Mouse (Mus musculus) lung, postnatal 25 days (tissue): ENCODE results near the gene Cnnm2.
A peak's percentile ranks its signal among the peaks of the same experiment; 100 is the strongest.
"Not testable (repeated sequence)": the region's sequence is repeated elsewhere in the genome, so short reads cannot be mapped to it uniquely, and the experiment has no call there.

Experiments used
- DNase-seq: peaks from one replicate; pipeline ENCODE4 v3.0.0; 2022; ENCODE audit warnings: low spot score

The Cnnm2 gene

DNA sequence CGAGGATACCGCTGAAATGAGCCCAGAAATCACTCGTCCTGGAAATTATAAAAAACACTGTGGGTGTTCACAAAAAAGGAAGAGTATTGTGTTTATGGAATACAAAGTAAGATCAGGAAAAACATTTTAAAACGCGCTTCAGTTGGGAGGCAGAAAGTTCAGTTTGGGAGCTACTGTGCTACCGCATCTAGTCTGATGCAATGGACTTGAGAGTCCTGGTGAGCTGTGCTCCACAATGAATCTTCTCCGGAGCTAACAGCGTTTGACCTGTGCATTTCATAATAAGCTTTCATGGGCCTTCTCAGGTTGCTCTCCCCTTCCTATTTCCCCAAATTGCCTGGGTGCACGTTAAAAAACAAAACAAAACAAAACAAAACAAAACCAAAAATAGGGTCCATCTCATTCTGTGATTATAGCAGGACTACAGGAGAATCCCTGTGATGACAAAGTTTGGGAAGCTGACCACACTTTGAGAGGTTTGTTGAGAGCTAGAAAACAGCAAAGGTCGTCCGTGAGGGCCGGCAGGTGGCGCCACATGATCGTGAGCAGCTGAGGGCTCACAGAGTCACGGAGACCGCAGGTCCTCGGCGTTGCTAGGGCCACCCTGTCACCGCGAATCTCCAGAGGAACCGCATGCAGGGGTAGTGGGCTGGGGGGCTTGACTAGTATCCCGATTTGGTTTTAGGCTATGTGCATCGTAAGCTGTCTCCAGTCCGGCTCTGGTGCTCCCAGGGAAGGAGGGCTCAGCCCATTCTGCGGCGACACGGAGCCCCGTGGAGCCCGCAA lies 828 bp upstream of the Cnnm2 start:
- peak; percentile 89 for DNase-seq

DNA sequence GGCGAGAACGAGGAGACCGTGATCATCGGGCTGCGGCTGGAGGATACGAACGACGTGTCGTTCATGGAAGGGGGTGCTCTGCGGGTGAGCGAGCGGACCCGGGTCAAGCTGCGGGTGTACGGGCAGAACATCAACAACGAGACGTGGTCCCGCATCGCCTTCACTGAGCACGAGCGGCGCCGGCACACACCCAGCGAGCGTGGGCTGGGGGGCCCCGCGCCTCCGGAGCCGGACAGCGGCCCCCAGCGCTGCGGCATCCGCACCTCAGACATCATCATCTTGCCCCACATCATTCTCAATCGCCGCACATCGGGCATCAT lies 535 bp downstream of the Cnnm2 start:
- DNase-seq, result no peak

DNA sequence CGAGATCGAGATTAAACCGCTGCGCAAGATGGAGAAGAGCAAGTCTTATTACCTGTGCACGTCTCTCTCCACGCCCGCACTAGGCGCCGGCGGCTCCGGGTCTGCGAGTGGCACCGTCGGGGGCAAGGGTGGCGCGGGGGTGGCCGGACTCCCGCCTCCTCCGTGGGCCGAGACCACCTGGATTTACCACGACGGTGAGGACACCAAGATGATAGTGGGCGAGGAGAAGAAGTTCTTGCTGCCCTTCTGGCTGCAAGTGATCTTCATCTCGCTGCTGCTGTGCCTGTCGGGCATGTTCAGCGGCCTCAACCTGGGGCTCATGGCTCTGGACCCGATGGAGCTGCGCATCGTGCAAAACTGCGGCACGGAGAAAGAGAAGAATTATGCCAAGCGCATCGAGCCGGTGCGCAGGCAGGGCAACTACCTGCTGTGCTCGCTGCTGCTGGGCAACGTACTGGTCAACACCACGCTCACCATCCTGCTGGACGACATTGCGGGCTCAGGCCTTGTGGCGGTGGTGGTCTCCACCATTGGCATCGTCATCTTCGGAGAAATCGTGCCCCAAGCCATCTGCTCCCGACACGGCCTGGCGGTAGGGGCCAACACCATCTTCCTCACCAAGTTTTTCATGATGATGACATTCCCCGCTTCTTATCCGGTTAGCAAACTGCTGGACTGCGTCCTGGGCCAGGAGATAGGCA lies 1.0 kb downstream of the Cnnm2 start:
- DNase-seq, result no peak

DNA sequence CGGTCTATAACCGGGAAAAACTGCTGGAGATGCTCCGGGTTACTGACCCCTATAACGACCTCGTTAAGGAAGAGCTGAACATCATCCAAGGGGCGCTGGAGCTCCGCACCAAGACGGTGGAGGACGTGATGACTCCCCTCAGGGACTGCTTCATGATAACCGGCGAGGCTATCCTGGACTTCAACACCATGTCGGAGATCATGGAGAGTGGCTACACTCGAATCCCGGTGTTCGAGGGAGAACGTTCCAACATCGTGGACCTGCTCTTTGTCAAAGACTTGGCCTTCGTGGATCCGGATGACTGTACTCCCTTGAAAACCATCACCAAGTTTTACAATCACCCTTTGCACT lies 1.6 kb downstream of the Cnnm2 start:
- no peak for DNase-seq

DNA sequence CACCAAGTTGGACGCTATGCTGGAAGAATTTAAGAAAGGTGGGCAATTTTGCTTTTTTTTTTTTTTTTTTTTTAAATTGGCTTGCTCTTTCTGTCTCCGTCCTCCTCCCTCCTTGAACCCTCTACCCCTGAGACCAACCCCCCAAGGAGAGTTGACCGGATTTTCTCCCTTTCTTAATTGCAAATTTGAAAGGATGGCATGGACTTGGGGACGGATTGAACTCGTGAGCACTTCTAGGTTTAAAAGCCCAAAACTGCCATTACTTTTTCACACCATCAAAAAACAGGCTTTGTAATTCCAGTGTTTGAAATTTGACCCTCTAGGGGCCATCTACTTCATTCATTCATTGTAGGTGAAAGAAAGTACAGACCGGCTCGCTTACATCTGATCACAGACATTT lies 2.0 kb downstream of the Cnnm2 start:
- DNase-seq, result no peak

DNA sequence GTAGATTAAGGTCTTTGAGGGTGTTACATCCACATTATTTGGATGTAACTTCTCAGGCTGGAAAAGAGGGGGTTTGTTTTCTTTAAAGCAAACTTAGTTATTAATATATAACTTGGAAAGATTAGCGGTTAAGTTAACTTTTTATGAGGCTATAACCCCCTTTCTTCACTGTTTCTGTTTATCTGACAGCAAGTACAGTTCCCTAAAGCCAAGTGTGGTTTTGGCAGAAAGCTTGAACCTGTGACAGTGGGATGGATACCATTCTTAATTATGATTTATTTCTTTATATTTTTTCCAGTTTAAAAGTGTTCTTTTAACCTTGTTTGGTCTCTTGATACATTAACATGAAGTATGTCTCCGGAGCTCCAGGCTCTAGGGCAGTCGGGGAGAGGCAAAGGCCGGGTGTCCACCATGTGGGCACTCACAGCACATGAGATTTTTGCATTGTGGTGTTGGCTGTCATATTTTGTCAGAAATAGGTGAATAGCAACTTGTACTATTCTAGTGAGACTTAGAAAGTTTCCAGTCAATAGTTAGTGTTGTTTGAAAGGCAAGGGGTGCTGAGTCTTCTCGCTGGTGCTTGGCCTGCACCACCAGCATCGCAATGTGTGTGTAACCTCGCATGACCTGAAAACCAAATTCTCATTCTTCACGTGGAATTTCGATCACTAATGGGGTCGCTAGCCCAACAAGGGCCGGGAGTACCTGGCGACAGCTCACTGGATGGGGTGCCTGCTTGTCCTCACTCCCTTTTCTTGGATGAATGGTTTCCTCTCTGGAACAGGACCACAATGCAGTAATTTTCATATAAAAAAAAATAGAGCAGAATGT lies 2.8 kb downstream of the Cnnm2 start:
- DNase-seq, result no peak

DNA sequence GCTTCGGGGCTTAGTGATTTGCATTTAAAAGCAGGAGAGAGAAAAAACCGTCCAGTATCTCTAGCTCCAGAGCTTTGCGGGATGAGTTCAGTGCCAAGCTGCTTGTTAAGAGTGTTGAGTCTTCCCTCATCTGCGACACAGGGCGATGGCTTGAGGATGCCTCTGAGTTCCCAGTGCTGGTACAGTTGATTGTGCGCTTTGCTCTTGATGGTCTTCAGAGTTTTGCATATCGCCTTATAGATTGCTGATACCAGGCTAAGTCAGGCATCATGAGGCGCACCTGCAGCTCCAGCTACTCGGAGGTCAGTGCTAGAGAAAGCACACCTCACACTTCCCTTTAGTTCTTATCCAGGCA lies 3.3 kb downstream of the Cnnm2 start:
- no peak for DNase-seq

DNA sequence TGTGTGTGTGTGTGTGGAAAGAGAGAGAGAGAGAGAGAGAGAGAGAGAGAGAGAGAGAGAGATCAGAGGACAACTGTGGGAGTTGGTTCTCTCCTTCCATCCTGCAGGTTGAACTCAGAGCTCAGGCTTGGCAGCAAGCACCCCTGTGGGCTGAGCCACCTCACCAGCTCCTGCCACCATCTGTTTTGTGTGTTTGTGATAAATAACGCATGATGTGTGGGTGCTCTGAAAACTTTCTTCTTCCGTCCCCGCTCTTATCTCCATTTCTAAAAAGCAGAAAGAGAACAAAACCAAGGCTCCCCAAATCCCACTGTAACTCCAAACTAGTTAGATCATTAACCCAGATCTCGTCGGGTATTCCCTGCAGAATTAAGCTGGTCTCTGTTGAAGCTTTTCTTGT lies 4.7 kb downstream of the Cnnm2 start:
- no peak for DNase-seq

DNA sequence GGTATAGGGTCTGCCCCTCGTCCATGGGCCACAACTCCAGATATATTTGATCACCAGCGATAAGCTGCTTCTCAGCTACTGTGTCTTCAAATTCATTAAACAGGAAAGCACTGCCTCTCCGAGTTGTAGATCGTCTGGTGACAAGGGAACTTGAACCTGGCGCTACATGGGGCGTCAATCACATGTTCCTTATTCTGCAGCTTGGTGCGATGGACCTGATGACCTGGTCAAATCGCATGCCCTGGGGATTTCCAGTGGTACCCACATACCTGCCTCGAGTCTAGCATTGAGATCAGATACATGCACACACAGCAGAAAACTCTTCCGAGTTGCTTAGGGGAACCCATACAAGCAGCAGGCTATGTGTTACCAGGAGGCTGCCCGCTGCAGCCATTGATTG lies 8.4 kb downstream of the Cnnm2 start:
- DNase-seq, result no peak

DNA sequence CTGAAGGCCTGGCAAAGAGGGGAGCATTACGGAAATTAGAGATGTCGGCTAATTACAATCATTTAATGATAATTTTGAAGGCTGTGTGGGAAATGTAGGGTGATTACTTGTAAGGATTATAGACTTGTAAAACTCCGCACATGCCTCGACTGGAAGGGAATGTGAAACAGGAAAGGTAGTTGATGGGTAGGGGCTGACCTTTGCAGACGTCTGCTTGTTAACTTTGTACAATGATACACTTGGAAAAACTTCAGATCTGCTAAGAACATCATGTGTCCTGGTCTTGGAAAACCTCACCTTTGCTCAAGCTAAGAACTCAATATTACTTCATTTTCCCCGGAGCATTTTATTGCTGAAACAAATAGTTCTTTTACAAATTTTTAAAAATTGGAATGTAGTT lies 10.4 kb downstream of the Cnnm2 start:
- DNase-seq, result no peak

DNA sequence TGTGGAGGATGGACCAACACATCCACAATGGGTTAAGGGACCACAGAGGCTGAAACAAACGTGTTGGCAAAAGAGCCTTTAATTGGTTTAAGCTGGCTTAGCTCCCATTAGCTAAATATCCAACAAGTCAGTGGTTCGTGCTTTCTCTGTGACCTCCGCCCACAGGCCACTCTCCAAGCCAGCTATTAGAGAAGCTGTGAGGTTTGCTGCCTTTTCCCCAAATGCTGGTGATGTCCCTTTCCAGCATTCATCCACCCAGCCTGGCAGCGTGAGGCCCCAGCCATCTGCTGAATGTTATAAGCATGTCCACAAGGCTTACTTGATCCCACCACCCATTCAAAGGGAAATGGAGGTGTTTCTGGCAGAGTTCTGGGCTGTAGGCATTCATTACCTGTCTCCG lies 15.0 kb downstream of the Cnnm2 start:
- no peak for DNase-seq

DNA sequence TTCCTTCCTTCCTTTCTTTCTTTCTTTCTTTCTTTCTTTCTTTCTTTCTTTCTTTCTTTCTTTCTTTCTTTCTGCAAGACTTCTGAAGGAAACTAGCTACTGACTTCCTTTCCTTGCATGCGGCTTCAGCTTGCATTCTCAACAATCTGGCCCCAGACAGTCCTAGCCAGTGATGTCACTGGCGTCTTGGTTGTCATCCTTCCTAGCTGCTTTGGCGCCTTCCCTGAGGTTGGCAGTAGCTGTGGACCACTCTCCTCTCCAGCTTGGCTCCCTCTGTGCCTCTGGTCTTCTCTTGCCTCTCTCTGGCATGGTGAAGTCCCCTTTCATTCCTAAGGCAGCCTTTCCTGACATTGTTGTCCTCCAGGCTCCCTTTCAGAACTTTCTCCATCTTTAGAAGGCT lies 15.5 kb downstream of the Cnnm2 start:
- DNase-seq, result no peak

DNA sequence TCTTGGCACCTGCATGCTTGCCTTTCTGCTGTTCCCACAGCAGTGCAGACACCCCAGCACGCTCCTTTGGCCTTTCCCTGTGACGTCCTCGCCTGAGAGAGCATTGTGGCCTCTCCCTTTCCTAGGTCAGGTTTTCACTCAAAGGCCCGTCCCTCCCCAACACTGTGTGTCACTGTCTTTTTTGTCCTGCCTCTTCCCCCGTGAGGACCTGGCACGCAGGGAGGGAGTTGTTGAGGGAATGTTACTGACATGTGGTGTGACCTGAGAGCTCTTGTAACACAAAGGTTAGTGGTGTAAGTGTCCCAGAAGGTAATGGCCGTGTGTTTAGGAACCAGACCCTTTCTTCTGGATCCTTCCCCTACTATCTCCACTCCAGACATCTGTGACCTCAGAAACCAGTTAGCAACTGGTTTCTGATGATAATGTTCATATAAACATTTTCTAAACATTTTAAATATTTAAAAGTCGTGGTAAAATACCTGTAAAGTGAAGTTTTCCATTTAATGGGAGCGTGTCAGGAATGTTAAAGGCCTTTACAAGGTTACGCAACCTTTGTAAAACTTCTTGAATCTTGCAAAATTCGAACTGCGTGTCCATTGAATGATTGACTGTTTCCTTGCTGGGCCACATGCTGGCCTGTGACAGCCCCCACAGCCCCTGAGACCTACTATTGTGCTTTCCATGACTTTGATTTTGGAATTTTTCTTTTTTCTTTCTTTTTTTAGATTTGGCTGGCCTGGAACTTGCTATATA lies 16.7 kb downstream of the Cnnm2 start:
- no peak for DNase-seq

DNA sequence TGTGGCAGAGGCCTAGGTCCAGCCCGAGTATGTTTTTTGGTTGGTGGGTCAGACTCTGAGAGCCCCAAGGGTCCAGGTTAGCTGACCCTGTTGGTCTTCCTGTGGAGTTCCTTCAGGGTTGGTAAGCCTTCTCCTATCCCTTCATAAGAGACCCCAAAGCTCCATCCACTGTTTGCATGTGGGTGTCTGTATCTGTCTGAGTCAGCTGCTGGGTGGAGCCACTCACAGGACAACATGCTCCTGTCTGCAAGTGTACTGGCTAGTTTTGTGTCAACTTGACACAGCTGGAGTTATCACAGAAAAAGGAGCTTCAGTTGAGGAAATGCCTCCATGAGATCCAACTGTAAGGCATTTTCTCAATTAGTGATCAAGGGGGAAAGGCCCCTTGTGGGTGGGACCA lies 17.7 kb downstream of the Cnnm2 start:
- DNase-seq, result not testable (repeated sequence)

DNA sequence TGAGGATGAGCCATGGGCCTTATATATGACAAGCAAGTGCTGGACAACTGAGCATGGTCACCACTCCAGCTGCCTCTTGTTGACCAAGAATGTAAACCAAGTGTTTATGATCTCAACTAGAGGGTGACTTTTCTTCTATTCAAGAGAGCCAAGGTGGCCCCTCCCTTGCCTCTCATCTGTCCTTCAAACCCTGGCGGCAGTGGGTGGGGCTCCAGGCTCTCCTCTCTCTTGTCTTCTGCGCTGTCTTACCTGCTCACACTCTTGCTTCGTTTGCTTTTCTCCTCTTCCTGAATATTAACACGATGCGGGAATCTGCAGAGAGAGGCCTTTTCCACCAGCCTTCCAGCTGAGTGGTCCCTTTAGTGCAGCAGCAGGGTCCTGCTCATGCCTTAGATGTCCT lies 22.6 kb downstream of the Cnnm2 start:
- no peak for DNase-seq

DNA sequence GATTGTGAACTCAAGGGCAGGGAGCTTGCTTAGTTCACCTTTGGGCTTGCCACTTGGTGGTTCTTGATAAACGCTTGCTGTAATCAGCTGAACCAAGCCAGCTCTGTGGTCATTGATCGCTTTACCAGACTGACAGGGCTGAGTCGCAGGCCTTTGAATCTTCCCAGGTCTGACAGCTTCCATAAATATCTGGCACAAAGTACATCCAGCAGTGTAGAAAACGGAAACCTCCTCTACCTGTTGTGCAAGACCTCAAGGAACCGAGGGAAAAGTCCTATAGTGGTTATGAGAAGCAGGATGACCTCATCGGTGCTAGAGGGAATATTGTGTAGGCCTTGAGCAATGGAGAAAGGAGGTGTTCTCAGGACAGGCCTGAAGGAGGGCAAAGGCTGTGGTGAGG lies 23.1 kb downstream of the Cnnm2 start:
- peak; percentile 33 for DNase-seq

DNA sequence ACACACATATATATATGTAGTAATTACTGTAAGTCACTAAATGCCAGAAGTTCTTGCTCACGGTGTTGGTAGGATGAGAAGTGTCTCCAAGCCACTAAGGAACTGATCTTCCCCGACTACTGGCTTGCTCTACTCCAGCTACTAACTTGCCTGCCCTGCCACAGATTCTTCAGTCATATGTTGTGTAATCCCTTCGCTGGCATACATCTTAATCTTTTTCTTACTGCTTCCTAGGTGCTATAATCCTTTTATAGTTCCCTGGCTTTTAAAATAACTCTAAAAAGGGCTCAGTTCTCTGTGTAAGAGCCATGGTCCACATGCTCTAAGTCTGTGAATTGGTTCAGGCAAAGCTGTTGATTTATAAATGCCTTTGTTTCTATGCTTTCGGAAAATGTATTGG lies 24.2 kb downstream of the Cnnm2 start:
- DNase-seq, result no peak

DNA sequence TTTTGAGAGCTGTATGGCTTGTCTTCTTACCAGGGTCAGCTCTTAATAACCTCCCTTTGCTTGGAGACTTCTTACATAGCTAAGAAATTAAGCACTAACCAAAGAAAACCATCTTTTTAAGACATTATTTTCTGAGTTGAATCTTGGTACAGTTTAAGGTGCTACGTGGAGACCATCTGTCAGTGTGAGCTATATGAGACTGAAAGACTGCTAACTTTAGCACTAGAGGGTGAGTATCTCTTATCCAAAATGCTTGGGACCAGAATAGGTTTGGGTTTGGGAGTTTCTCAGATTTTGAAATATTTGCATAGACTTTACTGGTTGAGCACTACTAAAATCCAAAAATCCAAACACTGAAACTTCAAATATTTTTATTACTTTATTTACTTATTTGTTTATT lies 28.4 kb downstream of the Cnnm2 start:
- DNase-seq, result no peak

DNA sequence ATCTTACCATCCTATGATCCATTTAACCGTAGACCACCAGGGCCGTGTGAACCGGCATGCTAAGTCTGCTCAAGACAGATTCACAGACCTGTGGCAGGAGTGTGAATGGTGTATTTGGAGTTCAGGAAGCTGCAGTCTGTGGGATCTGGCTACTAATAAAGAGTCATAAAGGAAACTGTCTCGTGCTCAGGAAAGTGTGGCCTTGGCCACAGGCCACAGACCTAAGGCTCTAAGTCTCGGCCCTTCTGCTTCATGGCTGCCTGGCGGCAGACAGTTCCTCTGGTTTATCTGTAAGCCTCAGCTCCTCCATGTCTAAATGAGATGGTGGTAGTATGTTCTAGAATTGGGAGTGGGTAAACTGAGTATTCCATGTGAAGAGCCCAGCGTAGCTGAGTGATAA lies 30.0 kb downstream of the Cnnm2 start:
- DNase-seq, result no peak

DNA sequence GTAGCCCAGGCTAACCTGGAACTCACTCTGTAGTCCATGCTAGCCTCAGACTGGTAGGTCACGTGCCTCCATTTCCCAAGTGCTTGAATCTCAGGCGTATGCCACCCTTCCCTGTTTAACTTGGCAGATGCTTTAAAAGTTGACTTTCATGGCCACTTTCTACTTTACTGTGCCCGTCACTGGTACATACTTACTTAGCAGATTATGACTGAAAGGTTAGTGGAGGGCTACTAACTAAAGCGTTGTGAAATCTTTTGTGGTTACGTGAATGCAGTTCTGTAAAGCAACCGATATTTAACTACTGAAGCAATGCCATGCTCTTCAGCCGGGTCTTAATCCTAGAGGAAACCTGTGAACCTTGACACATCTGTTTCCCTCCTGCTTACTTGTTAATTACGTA lies 30.5 kb downstream of the Cnnm2 start:
- peak; percentile 45 for DNase-seq

DNA sequence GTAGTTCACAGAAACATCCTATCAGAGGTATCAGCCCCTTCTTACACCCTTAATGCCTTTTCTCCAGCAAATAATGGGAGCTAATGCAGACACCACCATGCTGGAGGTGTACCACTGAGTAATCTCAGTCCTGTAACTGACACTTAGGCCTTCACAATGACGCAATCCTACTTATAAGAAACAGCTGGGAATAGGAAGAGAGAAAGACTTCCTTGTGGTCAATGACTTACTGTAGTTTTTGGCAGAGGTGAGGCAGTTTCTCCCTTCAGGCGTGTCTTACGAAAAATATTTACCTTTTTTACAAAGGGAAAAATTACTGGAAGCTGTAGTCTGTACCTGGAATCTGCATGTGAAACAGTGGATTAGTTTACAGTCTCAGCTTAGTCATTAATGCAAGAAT lies 31.1 kb downstream of the Cnnm2 start:
- peak; percentile 33 for DNase-seq

DNA sequence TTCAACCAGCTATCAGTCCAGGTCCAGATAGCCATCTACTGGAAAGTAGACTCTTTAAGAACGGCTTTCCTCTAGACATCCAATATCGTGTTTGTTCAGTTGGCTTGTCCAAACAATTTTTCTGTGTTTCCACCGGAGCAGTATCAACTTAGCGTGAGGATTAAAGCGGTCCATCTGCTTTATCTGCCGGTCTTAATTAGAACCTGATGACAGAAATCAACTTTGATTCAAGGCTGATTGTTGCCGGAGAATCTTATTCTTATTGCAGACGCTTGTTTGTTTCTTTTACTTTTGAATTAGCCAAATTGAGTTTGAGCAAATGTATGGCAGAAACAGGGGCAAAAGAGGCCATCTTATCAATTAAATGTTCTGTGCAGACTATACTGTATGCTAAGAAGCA lies 32.8 kb downstream of the Cnnm2 start:
- DNase-seq, result no peak
